Mouse (Mus musculus) myocyte (in vitro differentiated cells): ENCODE measurements at regions not wholly inside any gene's neighbourhood (a gene's known extent, or its start where the extent isn't known, plus 50 kb on each side); places are given as distances from the start of the nearest gene placed in this dataset.

Experiments used
- MAX ChIP-seq: IDR thresholded peaks from one replicate; pipeline ENCODE4 v1.6.1; 2011; ENCODE audit warnings: low read depth, mild to moderate bottlenecking, control low read depth
- MYOD1 ChIP-seq, 3 experiments: IDR thresholded peaks; one replicate each; pipeline ENCODE4 v1.6.1; 2011; ENCODE audit warnings: control low read depth in 2 of 3, low read depth in 2 of 3, mild to moderate bottlenecking in 2 of 3, moderate library complexity in 1 of 3; ENCODE audit not compliant: insufficient read length in 2 of 3, control insufficient read depth in 1 of 3
- POLR2A ChIP-seq: IDR thresholded peaks from one replicate; pipeline ENCODE4 v1.6.1; 2011; ENCODE audit warnings: low read depth, mild to moderate bottlenecking, control low read depth, moderate library complexity; ENCODE audit not compliant: insufficient read length
- POLR2AphosphoS2 ChIP-seq: IDR thresholded peaks from one replicate; pipeline ENCODE4 v1.6.1; 2011; ENCODE audit warnings: low read depth, control low read depth; ENCODE audit not compliant: insufficient read length
- TCF12 ChIP-seq: IDR thresholded peaks from one replicate; pipeline ENCODE4 v1.6.1; 2011; ENCODE audit warnings: mild to moderate bottlenecking, control low read depth; ENCODE audit not compliant: poor library complexity, insufficient read depth, severe bottlenecking
- TCF3 ChIP-seq: IDR thresholded peaks from one replicate; pipeline ENCODE4 v1.6.1; 2011; ENCODE audit warnings: low read depth, control low read depth; ENCODE audit not compliant: insufficient read length

DNA sequence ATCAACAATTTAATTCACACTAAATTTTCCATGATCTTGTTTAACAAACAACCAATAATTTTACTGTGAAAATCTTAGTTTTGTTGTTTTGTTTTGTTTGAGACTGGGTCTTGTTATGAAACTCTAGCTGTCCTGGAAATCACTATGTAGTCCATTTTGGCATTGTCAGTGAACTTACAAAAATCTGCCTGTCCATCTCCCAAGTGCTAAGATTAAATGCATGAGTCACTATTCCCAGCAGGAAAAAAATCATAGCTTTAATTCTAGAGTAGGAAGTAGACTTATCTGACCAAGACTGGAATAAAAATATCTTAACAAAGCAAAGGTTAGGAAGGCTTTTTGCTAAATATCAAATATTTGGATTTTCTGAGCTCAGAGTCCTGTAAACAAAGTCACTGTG lies 461.8 kb downstream of the Brinp3 start:
- TF ChIP-seq POLR2A (no peak), TCF3 (no peak), MYOD1 (IDR thresholded peaks at IDR 0.05; ENCODE audit: control insufficient read depth in 1 of 3, insufficient read length in 2 of 3, low read depth in 2 of 3) (no peak), TCF12 (no peak), POLR2AphosphoS2 (no peak), MAX (no peak)
